Mouse (Mus musculus) liver, embryonic 11.5 days (tissue): Measurements from ENCODE around the gene Cyb561d2. TPM values are rescaled to one million over a fixed set of nuclear protein-coding genes. Genes with fewer than 3 reads are reported as not detected.

Experiments used
- ATAC-seq: fragments of 200-750 bp; cut with Nextera tagmentation; replicated peaks from 2 replicates; pipeline ENCODE4 v1.8.0; 2017; ENCODE audit warnings: moderate number of reproducible peaks, mild to moderate bottlenecking, moderate TSS enrichment, moderate library complexity; ENCODE audit not compliant: low FRiP score
- DNase-seq: peaks from one replicate; pipeline ENCODE4 v3.0.0-alpha.2; 2017; ENCODE audit warnings: low spot score
- H3K27ac ChIP-seq: fragments of 300-500 bp; sonication (generic); 2 replicates; pipeline ENCODE4 v1.5.1; 2014; ENCODE audit warnings: mild to moderate bottlenecking, low read depth, low read length, control low read depth
- H3K27me3 ChIP-seq: fragments of 300-500 bp; sonication (generic); replicated peaks from 2 replicates; pipeline ENCODE4 v1.6.1; 2014; ENCODE audit warnings: low read length, mixed read lengths; ENCODE audit not compliant: control insufficient read depth, insufficient read depth
- H3K36me3 ChIP-seq: fragments of 300-500 bp; sonication (generic); 2 replicates; pipeline ENCODE4 v1.6.1; 2014; ENCODE audit warnings: mild to moderate bottlenecking, low read length, moderate library complexity, mixed read lengths; ENCODE audit not compliant: control insufficient read depth, insufficient read depth
- H3K4me1 ChIP-seq: fragments of 300-500 bp; sonication (generic); replicated peaks from 2 replicates; pipeline ENCODE4 v1.6.1; 2014; ENCODE audit warnings: low read length, mixed read lengths; ENCODE audit not compliant: control insufficient read depth, insufficient read depth
- H3K4me2 ChIP-seq: fragments of 300-500 bp; sonication (generic); 2 replicates; pipeline ENCODE4 v1.6.1; 2014; ENCODE audit warnings: mild to moderate bottlenecking, control low read depth, moderate library complexity
- H3K4me3 ChIP-seq: fragments of 300-500 bp; sonication (generic); 2 replicates; pipeline ENCODE4 v1.5.1; 2014; ENCODE audit warnings: low read depth, low read length, control low read depth
- H3K9ac ChIP-seq: fragments of 300-500 bp; sonication (generic); 2 replicates; pipeline ENCODE4 v1.6.1; 2014; ENCODE audit warnings: low read depth, low read length, control low read depth
- H3K9me3 ChIP-seq: fragments of 300-500 bp; sonication (generic); 2 replicates; pipeline ENCODE4 v1.6.1; 2016; ENCODE audit warnings: low read length, inconsistent platforms, mixed read lengths; ENCODE audit not compliant: control insufficient read depth
- WGBS: fragments of 180-500 bp; shearing (Covaris S2); extraction: QIAGEN DNeasy Blood & Tissue Kit; methylation state at CpG from one replicate; pipeline ENCODE4 v1.1.7; 2014; 5-methylcytosine and 5-hydroxymethylcytosine counted together
- polyA plus RNA-seq: library from polyadenylated mRNA; unstranded; fragments of >200 nt; fragmentation: Nextera tagmentation; extraction: Ambion mirVana; gene quantifications from 2 replicates; pipeline ENCODE4 v1.2.1, GENCODE M21; 2014

The Cyb561d2 gene
- polyA plus RNA-seq, 1 experiment from 2014 or later: 28.9 TPM

DNA sequence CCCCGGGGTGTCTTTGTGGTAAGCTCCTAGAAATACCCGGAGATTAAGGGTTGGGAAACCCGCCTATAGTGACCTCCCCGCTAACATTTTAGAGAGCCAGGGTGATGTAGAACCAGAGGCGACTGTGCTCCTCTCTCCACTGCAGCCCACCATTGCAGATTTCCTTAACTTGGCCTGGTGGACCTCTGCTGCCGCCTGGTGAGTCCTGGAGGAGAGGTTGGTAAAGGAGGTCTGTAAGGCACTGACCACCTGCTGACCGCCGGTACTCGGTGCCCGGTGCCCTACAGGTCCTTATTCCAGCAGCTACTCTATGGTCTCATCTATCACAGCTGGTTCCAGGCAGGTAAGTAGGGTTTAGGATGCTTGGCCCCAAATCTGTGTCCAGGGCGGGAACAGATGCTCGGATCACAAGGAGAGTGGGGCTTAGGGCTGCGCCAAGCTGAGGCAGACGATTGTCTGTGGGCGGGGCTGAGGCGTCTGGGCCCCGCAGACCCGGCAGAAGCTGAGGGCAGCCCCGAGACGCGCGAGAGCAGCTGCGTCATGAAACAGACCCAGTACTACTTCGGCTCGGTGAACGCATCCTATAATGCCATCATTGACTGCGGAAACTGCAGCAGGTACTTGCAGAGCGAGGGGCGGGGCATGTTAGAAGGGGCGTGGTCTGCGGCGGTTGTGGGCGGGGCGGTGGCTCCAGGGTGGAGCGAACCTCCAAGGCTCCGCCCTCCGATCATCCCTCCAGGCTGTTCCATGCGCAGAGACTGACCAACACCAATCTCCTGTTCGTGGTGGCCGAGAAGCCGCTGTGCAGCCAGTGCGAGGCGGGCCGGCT lies 15.6 kb downstream of the Cyb561d2 start:
- no peaks in the 10 kb centered on the region for H3K9me3 ChIP-seq
- DNase-seq (peak; percentile 93), ATAC-seq (peak; percentile 78)
- peak overlapping the region; percentile 88 for H3K4me2 ChIP-seq
- peaks cover 35% of the 10 kb centered on the region for H3K27me3 ChIP-seq
- H3K9ac ChIP-seq: peak overlapping the region; percentile 34; the same call in 1 of the 2 replicates
- 6% methylated on average over 42 of the region's 44 CpGs for WGBS
- no peak overlapping the region for H3K27ac ChIP-seq
- peaks cover 14% of the 10 kb centered on the region for H3K4me1 ChIP-seq
- no peaks in the 10 kb centered on the region for H3K36me3 ChIP-seq
- H3K4me3 ChIP-seq: peak overlapping the region; percentile 53

DNA sequence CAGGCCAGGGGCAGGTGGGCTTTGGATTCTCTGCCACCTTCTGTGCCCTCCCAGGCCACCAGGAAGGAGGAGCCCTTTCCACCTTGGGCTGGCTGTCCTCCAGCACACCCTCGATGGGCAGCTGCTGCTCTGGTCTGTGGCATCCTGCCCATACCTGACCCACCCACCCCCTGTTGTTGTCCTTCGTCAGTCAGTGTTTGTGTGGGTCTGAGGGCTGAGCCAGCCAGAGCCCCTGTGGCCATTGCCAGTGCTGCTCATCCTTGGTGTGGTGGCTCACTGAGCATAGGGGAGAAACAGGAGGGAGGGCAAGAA lies 19.6 kb downstream of the Cyb561d2 start:
- peak overlapping the region; percentile 40 for H3K4me2 ChIP-seq
- DNase-seq (no peak), ATAC-seq (no peak)
- H3K27me3 ChIP-seq: peaks cover 33% of the 10 kb centered on the region
- no peak overlapping the region for H3K27ac ChIP-seq
- H3K36me3 ChIP-seq: no peaks in the 10 kb centered on the region
- 0 out of 2 replicates have a peak overlapping the region, but pooled peaks have one; percentile 6 for H3K9ac ChIP-seq
- peaks cover 16% of the 10 kb centered on the region for H3K4me1 ChIP-seq
- no peaks in the 10 kb centered on the region for H3K9me3 ChIP-seq
- 54% methylated on average over 2 of the region's 2 CpGs for WGBS
- no peak overlapping the region for H3K4me3 ChIP-seq

DNA sequence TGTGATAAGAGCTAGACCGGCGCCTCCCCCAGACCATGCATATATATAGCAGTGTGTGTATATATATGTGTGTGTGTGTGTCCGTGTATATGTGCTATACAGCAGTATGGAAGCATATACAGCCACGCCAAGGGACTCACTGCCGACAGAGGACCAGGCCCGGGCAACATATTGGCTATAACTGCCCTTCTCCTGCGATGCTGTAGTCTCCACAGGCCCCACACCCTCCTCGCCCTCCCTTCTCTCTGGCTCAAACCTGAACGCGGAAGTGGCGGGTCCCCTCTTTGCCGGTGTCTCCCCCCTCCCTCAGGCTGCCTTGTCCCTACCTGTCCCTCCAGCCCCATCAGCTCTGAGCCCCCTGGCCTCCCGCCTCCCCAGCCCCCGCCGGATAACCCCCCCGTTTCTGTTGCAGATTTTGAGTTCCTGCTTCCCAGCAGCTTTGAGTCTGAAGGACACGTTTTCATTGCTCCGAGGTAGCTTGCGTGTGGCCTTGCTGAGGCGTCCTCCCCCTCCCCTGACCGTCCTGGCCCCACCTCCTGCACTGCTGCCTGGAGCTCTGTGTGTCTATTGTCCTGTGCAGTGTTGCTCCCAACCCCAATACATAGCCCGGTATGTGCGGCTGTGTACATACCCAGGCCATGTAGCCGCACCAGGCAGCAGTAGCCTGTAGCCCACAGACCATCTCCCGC lies 20.1 kb downstream of the Cyb561d2 start:
- H3K27me3 ChIP-seq: peaks cover 28% of the 10 kb centered on the region
- 23% methylated on average over 25 of the region's 25 CpGs for WGBS
- 0 out of 2 replicates have a peak overlapping the region, but pooled peaks have one; percentile 6 for H3K9ac ChIP-seq
- no peaks in the 10 kb centered on the region for H3K9me3 ChIP-seq
- peak overlapping the region; percentile 40 for H3K4me2 ChIP-seq
- DNase-seq (no peak), ATAC-seq (no peak)
- 0 out of 2 replicates have a peak overlapping the region, but pooled peaks have one; percentile 2 for H3K4me3 ChIP-seq
- no peak overlapping the region for H3K27ac ChIP-seq
- H3K4me1 ChIP-seq: peaks cover 11% of the 10 kb centered on the region
- H3K36me3 ChIP-seq: no peaks in the 10 kb centered on the region

DNA sequence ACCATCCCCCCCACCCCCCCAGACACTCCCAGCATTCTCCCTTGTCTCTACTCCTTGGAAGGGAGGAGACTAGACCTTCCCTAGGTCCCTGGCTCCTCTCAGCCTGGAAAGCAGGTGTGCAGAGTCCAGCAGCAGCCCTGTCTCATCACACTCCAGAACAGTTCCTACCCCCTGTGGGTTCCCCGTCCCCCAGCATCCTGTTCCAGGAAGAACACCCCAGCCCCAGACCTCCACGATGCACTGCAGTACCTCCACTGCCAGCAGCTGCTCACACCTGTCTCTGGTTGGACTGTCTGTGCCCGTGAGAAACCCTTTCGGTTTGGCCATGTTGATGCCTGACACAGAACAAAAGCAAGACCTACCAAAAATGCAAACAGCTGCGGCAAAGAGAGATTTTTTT lies 20.8 kb downstream of the Cyb561d2 start:
- DNase-seq: no peak
- Histone ChIP-seq H3K4me2 (peak overlapping the region; percentile 40), H3K36me3 (no peaks in the 10 kb centered on the region), H3K27me3 (peaks cover 22% of the 10 kb centered on the region), H3K4me1 (peaks cover 9% of the 10 kb centered on the region; the same call in 1 of the 2 replicates), H3K4me3 (no peak overlapping the region), H3K9me3 (no peaks in the 10 kb centered on the region), H3K27ac (no peak overlapping the region), H3K9ac (no peak overlapping the region)
- no peak for ATAC-seq
- whole genome bisulfite sequencing: 55% methylated on average over 5 of the region's 5 CpGs

DNA sequence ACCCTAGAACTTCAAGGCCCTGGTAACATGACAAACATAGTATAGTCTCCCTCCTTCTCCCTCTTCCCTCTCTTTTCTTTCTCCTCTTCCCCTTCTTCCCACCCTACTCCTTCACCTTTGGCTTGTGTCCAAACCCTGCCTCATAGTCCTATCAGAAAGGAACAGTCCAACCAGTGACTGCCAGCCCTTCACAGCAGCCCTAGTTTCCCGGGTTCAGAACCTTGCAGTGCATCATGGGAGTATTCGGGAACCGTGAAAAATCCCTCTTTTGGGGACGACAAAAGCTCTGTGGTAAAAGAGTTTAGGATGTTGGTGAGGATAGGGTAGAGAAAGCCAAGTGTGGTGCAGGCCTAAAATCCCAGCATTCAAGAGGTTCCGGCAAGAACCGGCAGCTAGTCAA lies 21.7 kb downstream of the Cyb561d2 start:
- no peaks in the 10 kb centered on the region for H3K9me3 ChIP-seq
- 66% methylated on average over 6 of the region's 6 CpGs for WGBS
- H3K4me2 ChIP-seq: no peak overlapping the region
- no peak overlapping the region for H3K4me3 ChIP-seq
- DNase-seq (no peak), ATAC-seq (no peak)
- H3K27me3 ChIP-seq: peaks cover 13% of the 10 kb centered on the region
- H3K9ac ChIP-seq: no peak overlapping the region
- peaks cover 9% of the 10 kb centered on the region; the same call in 1 of the 2 replicates for H3K4me1 ChIP-seq
- no peaks in the 10 kb centered on the region for H3K36me3 ChIP-seq
- no peak overlapping the region for H3K27ac ChIP-seq

DNA sequence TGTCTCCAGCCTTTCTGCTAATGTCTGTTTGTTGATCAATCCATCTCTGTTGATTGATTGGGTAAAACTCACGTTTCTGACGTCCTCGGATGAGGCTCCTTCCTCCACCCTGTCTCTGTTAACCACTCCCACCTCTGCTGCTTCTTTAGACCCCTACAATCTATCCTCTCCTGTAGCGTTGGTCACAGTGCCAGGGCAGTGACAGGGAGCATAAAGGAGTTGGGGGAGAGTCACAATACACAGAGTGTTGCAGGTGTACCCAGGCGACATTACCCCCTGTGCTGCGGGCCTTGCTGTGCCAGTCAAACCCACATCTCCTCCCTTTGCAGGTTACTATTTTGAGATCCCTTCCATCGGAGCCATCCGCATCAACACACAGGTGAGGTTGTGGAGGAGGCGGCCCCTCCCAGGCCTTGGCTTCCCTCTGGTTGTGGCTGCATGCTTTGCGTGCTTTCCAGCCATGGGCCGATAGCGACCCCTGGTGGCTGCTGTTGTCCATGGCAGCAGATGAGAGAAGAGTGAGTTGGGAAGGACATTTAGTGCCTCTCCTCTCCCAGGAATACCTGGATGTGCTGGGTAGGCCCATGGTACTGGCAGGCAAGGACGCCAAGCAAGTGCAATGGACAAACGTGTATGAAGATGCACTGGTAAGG lies 27.6 kb downstream of the Cyb561d2 start:
- WGBS: 24% methylated on average over 14 of the region's 14 CpGs
- no peak overlapping the region for H3K9ac ChIP-seq
- no peaks in the 10 kb centered on the region for H3K36me3 ChIP-seq
- H3K4me3 ChIP-seq: no peak overlapping the region
- no peaks in the 10 kb centered on the region for H3K9me3 ChIP-seq
- H3K4me2 ChIP-seq: no peak overlapping the region
- DNase-seq: peak; percentile 86
- no peak overlapping the region for H3K27ac ChIP-seq
- H3K27me3 ChIP-seq: peaks cover 10% of the 10 kb centered on the region
- ATAC-seq: peak; percentile 38
- H3K4me1 ChIP-seq: 0 out of 2 replicates have a peak, but pooled peaks cover 4% of the 10 kb centered on the region

DNA sequence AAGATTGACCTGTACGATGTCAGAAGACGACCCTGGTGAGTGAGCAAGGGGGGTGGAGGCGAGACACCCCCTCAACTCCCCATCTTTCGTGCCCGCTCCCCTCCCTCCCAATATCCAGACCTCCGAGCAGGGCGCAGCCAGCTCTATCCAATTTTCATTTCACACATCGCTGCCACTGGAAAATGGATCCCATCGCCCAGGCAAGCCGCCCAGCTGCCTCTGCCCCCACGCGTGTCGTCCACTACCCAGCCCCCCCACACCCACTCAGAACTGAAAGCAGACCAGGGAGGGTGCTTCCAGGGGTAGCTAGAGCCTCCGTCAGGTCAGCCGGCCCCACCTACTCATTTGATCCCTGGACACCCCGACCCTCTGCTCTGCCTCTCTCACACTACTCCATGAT lies 29.7 kb downstream of the Cyb561d2 start:
- Histone ChIP-seq H3K36me3 (no peaks in the 10 kb centered on the region), H3K9me3 (no peaks in the 10 kb centered on the region), H3K9ac (no peak overlapping the region), H3K27me3 (peaks cover 13% of the 10 kb centered on the region), H3K4me3 (no peak overlapping the region), H3K27ac (no peak overlapping the region), H3K4me2 (no peak overlapping the region), H3K4me1 (0 out of 2 replicates have a peak, but pooled peaks cover 4% of the 10 kb centered on the region)
- DNase-seq: no peak
- ATAC-seq: no peak
- WGBS: 74% methylated on average over 16 of the region's 16 CpGs

DNA sequence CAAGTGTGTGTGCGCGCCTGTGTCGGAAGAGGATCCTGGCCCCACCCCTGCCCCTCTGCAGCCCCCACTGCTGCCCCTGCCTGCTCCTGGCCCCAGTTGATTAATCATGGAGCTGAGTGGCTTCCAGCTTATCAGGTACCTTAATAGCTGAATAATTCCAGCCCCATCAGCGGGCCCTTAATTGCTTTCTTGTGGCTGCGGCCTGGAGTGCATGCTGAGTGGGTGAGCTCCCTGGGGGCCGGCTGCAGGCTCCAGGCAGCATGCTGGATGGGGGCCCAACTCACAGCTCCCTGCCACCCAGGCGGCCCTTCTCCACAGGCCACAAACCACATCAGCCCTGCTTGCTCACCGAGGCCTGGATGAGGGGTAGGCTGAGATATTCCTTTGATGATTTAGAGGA lies 30.6 kb downstream of the Cyb561d2 start:
- WGBS: 45% methylated on average over 8 of the region's 8 CpGs
- peaks cover 13% of the 10 kb centered on the region for H3K27me3 ChIP-seq
- H3K4me1 ChIP-seq: 0 out of 2 replicates have a peak, but pooled peaks cover 4% of the 10 kb centered on the region
- ATAC-seq (no peak), DNase-seq (no peak)
- H3K36me3 ChIP-seq: no peaks in the 10 kb centered on the region
- no peaks in the 10 kb centered on the region for H3K9me3 ChIP-seq
- no peak overlapping the region for H3K9ac ChIP-seq
- H3K4me2 ChIP-seq: no peak overlapping the region
- no peak overlapping the region for H3K27ac ChIP-seq
- H3K4me3 ChIP-seq: no peak overlapping the region
